Mouse (Mus musculus) stomach, postnatal 0 days (tissue): Measurements from ENCODE around the gene Psma5.

Source experiments
- CTCF ChIP-seq: IDR thresholded peaks from 2 replicates; pipeline ENCODE4 v1.5.1; 2016; ENCODE audit warnings: antibody characterized with exemption, low read depth, mild to moderate bottlenecking, moderate library complexity
- EP300 ChIP-seq: optimal IDR thresholded peaks from 2 replicates; pipeline ENCODE3; 2016; ENCODE audit warnings: antibody characterized with exemption

DNA sequence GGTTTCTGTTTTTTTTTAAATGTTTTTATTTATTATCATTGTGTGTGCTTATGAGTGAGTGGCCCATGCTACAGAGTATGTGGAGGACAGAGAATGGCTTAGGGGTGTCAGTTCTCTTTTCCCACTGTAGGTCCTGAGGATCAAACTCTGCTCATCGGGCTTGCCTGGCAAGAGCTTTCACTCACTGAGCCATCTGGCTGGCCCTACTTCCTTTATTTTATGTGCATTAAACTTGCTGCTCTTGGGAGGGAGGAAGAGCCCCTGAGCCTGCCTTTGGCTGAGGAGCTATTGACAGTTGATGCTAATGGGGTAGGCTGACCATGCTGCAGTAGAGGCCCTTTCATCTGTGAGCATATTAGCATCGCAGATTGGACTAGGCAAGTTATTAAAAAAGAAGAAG lies 9.9 kb upstream of the Psma5 start:
- TF ChIP-seq CTCF: no peak
- no peak for TF ChIP-seq EP300
